Mouse (Mus musculus): Measurements from ENCODE around the gene Oas2.

- TF ChIP-seq HCFC1 (IDR thresholded peaks at IDR 0.05; ENCODE audit: borderline replicate concordance, insufficient read depth, low read length) (no peak), MAFK (IDR thresholded peaks at IDR 0.05; ENCODE audit: insufficient read depth, low read depth, low read length) (no peak), ZC3H11A (IDR thresholded peaks at IDR 0.05; ENCODE audit: borderline replicate concordance, low read depth, low read length) (no peak)
Measured at GRCm38 (mm10) chr5:120698801-120699391, 50.8 kb downstream of the Oas2 start.

Measured in ES-E14 (cell line).